Mouse (Mus musculus): ENCODE measurements at regions not wholly inside any gene's neighbourhood (a gene's known extent, or its start where the extent isn't known, plus 50 kb on each side); places are given as distances from the start of the nearest gene placed in this dataset.

- H3K36me3 ChIP-seq (ENCODE audit: control insufficient read depth in 1 of 2, insufficient read depth in 2 of 2, low read length in 2 of 2), result no peaks in the 10 kb centered on the region
- no peaks in the 10 kb centered on the region for H3K79me2 ChIP-seq (ENCODE audit: control insufficient read depth, insufficient read depth, low read length, poor library complexity)
- no peak overlapping the region for H3K4me3 ChIP-seq (ENCODE audit: control insufficient read depth in 1 of 2, insufficient read depth in 1 of 2, low read depth in 2 of 2, low read length in 2 of 2)
- no peak overlapping the region for H3K9ac ChIP-seq (ENCODE audit: control insufficient read depth, low read depth, low read length, poor library complexity, severe bottlenecking)
- H3K27me3 ChIP-seq (ENCODE audit: control insufficient read depth in 1 of 2, insufficient read depth in 2 of 2, low read length in 2 of 2), result no peaks in the 10 kb centered on the region
- no peaks in the 10 kb centered on the region for H3K9me3 ChIP-seq (replicated peaks; ENCODE audit: insufficient read depth, low read length)
- no peak overlapping the region for H3K27ac ChIP-seq (ENCODE audit: control insufficient read depth, low read depth, low read length)
- peak; percentile 12 for TF ChIP-seq RAD21 (IDR thresholded peaks at IDR 0.05; ENCODE audit: low read depth, low read length)
- TF ChIP-seq TCF12 (IDR thresholded peaks at IDR 0.05; ENCODE audit: low read depth, low read length), result no peak
- peak in 2 of 3 experiments; percentile 31 to 46; a peak in 2 of 6 replicates for TF ChIP-seq CTCF (IDR thresholded peaks at IDR 0.05 in 2 of 3, conservative IDR thresholded peaks at IDR 0.05 in 1 of 3; ENCODE audit: control insufficient read depth in 1 of 3, insufficient read depth in 1 of 3, low read depth in 2 of 3, low read length in 3 of 3, poor library complexity in 1 of 3, severe bottlenecking in 1 of 3)
- peak; percentile 24 for DNase-seq (ENCODE audit: low read depth, low spot score)
- no peaks in the 10 kb centered on the region for H3K4me1 ChIP-seq (ENCODE audit: control insufficient read depth in 1 of 2, insufficient read depth in 2 of 2, low read length in 2 of 2)
Measured at GRCm38 (mm10) chr13:33558927-33559326, 74.3 kb downstream of the Serpinb9g start.

GRCm38 (mm10) chr13:33559719-33560118 lies 75.1 kb downstream of the Serpinb9g start:
- no peak overlapping the region for H3K9ac ChIP-seq (ENCODE audit: control insufficient read depth, low read depth, low read length, poor library complexity, severe bottlenecking)
- H3K4me1 ChIP-seq (ENCODE audit: control insufficient read depth in 1 of 2, insufficient read depth in 2 of 2, low read length in 2 of 2), result no peaks in the 10 kb centered on the region
- H3K27ac ChIP-seq (ENCODE audit: control insufficient read depth, low read depth, low read length), result no peak overlapping the region
- DNase-seq (ENCODE audit: low read depth, low spot score), result peak; percentile 7
- H3K27me3 ChIP-seq (ENCODE audit: control insufficient read depth in 1 of 2, insufficient read depth in 2 of 2, low read length in 2 of 2), result no peaks in the 10 kb centered on the region
- TF ChIP-seq UBTF (IDR thresholded peaks at IDR 0.05; ENCODE audit: borderline replicate concordance, insufficient read depth, low read depth, low read length) (no peak), GABPA (IDR thresholded peaks at IDR 0.05; ENCODE audit: low read depth, low read length) (no peak), MAZ (IDR thresholded peaks at IDR 0.05; ENCODE audit: low read depth, low read length) (no peak), TAL1 (IDR thresholded peaks at IDR 0.05; ENCODE audit: low read length) (peak; percentile 64), POLR2AphosphoS5 (IDR thresholded peaks at IDR 0.05; ENCODE audit: borderline replicate concordance, low read depth, low read length) (no peak)
- no peak overlapping the region for H3K4me3 ChIP-seq (ENCODE audit: control insufficient read depth in 1 of 2, insufficient read depth in 1 of 2, low read depth in 2 of 2, low read length in 2 of 2)
- no peaks in the 10 kb centered on the region for H3K9me3 ChIP-seq (replicated peaks; ENCODE audit: insufficient read depth, low read length)
- H3K36me3 ChIP-seq (ENCODE audit: control insufficient read depth in 1 of 2, insufficient read depth in 2 of 2, low read length in 2 of 2), result no peaks in the 10 kb centered on the region
- H3K79me2 ChIP-seq (ENCODE audit: control insufficient read depth, insufficient read depth, low read length, poor library complexity), result no peaks in the 10 kb centered on the region

DNA sequence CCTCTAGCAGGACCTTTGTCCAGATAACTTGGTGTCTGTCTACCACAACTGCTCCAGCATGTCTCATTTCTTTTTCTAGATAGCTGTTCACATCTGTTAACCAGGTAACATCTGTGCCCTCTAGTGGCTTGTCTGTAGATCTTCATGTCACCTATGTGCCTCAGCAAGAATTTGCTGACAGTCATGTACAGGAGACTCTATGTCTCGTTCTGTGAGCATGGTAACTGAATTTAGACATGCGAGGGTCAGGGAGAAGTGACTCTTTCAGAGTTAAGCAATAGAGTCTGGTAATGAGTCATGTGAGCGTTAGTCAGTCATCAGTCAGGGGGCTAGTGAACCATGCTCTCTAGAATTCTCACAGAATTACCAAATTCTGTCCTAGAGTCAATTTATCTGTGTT lies 77.0 kb downstream of the Serpinb9g start:
- Histone ChIP-seq H3K27me3 (ENCODE audit: control insufficient read depth in 1 of 2, insufficient read depth in 2 of 2, low read length in 2 of 2) (no peaks in the 10 kb centered on the region), H3K4me3 (ENCODE audit: control insufficient read depth in 1 of 2, insufficient read depth in 1 of 2, low read depth in 2 of 2, low read length in 2 of 2) (no peak overlapping the region), H3K79me2 (ENCODE audit: control insufficient read depth, insufficient read depth, low read length, poor library complexity) (no peaks in the 10 kb centered on the region), H3K36me3 (ENCODE audit: control insufficient read depth in 1 of 2, insufficient read depth in 2 of 2, low read length in 2 of 2) (no peaks in the 10 kb centered on the region), H3K9ac (ENCODE audit: control insufficient read depth, low read depth, low read length, poor library complexity, severe bottlenecking) (no peak overlapping the region), H3K9me3 (replicated peaks; ENCODE audit: insufficient read depth, low read length) (no peaks in the 10 kb centered on the region), H3K27ac (ENCODE audit: control insufficient read depth, low read depth, low read length) (no peak overlapping the region), H3K4me1 (ENCODE audit: control insufficient read depth in 1 of 2, insufficient read depth in 2 of 2, low read length in 2 of 2) (no peaks in the 10 kb centered on the region)
- DNase-seq (ENCODE audit: low read depth, low spot score), result no peak
- TF ChIP-seq MYC (IDR thresholded peaks at IDR 0.05; ENCODE audit: low read depth, low read length), result no peak
- no peak for TF ChIP-seq BHLHE40 (IDR thresholded peaks at IDR 0.05; ENCODE audit: borderline replicate concordance, low read depth, low read length)
- TF ChIP-seq RAD21 (IDR thresholded peaks at IDR 0.05; ENCODE audit: low read depth, low read length), result peak; percentile 8
- TF ChIP-seq JUND (IDR thresholded peaks at IDR 0.05; ENCODE audit: low read depth, low read length), result no peak
- TF ChIP-seq CTCF (IDR thresholded peaks at IDR 0.05 in 2 of 3, conservative IDR thresholded peaks at IDR 0.05 in 1 of 3; ENCODE audit: control insufficient read depth in 1 of 3, insufficient read depth in 1 of 3, low read depth in 2 of 3, low read length in 3 of 3, poor library complexity in 1 of 3, severe bottlenecking in 1 of 3), result peak in 2 of 3 experiments; percentile 16 to 41; a peak in 3 of 6 replicates
- TF ChIP-seq SMC3 (IDR thresholded peaks at IDR 0.05; ENCODE audit: low read depth, low read length), result peak; percentile 22
- no peak for TF ChIP-seq POLR2A (IDR thresholded peaks at IDR 0.05; ENCODE audit: control insufficient read depth in 1 of 2, insufficient read depth in 1 of 2, low read depth in 1 of 2, low read length in 2 of 2, poor library complexity in 1 of 2)
- TF ChIP-seq CHD1 (IDR thresholded peaks at IDR 0.05; ENCODE audit: low read depth, low read length), result no peak

Data from MEL (cell line).